Mouse (Mus musculus) C2C12 (cell line): Measurements from ENCODE around the gene Luzp1.

ENCODE experiments used
- CEBPB ChIP-seq: IDR thresholded peaks from one replicate; pipeline ENCODE4 v1.6.1; 2011; ENCODE audit warnings: low read depth, mild to moderate bottlenecking, control low read depth, moderate library complexity
- CTCF ChIP-seq: IDR thresholded peaks from one replicate; pipeline ENCODE4 v1.5.1; 2011; ENCODE audit not compliant: control insufficient read depth, insufficient read depth, insufficient read length
- FOSL1 ChIP-seq: IDR thresholded peaks from one replicate; pipeline ENCODE4 v1.8.0; 2011; ENCODE audit warnings: mild to moderate bottlenecking, low read length; ENCODE audit not compliant: poor library complexity, insufficient read depth, severe bottlenecking
- MAX ChIP-seq: IDR thresholded peaks from one replicate; pipeline ENCODE4 v1.6.1; 2011; ENCODE audit warnings: mild to moderate bottlenecking, control low read depth
- MYOD1 ChIP-seq: IDR thresholded peaks from one replicate; pipeline ENCODE4 v1.6.1; 2011; ENCODE audit warnings: low read depth; ENCODE audit not compliant: control insufficient read depth, insufficient read length
- MYOG ChIP-seq: IDR thresholded peaks from one replicate; pipeline ENCODE4 v1.6.1; 2011; ENCODE audit not compliant: control insufficient read depth, insufficient read length; ENCODE audit errors: extremely low read depth
- USF1 ChIP-seq: IDR thresholded peaks from one replicate; pipeline ENCODE4 v1.6.1; 2011; ENCODE audit warnings: low read depth, mild to moderate bottlenecking, control low read depth, moderate library complexity

DNA sequence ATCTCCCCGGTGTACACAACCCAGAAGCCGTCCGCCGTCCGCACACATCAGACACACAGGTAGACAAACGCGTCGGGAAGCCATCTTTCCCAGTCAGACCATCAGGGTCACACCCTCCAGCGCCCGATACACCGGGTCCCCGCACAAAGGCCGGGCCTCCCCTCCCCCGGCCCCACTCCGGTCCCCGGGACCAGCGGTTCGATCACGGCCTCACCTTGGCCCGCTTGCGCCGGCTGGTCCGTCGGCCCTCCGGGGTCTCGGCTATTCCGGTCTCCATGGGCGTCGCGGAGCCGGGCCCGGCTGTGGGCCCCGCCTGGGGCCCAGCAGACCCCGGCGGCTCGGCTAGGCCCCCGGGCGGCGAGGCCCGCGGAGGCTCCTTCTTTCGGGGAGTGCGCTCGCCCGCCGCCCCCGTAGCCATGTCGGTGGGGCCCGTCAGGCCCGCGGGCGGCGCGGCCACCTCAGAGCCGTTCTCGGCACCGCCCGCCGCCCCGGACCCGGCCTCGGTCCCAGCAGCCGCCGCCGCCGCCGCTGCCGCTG, 132.5 kb downstream of the Luzp1 start:
- TF ChIP-seq CTCF (no peak), MYOD1 (no peak), USF1 (no peak), MYOG (no peak), FOSL1 (no peak), CEBPB (no peak), MAX (no peak)
